Mouse (Mus musculus) liver, adult 2 months (tissue): ENCODE results near the gene Cdh26. TPM values are rescaled to one million over a fixed set of nuclear protein-coding genes. Genes with fewer than 3 reads are reported as not detected.
A peak's percentile ranks its signal among the peaks of the same experiment; 100 is the strongest.

Experiments used
- DNase-seq: peaks from one replicate; pipeline ENCODE4 v3.0.0-alpha.2; 2011; ENCODE audit warnings: low read depth, low spot score; ENCODE audit errors: extremely low read depth
- H3K27ac ChIP-seq: fragments of 200-500 bp; replicated peaks from 2 replicates; pipeline ENCODE4 v1.5.1; 2012; ENCODE audit warnings: low read depth, mild to moderate bottlenecking, control low read depth, inconsistent platforms, low read length; ENCODE audit not compliant: insufficient read depth
- H3K27me3 ChIP-seq: fragments of 200-500 bp; 2 replicates; pipeline ENCODE4 v1.6.1; 2012; ENCODE audit warnings: mild to moderate bottlenecking, moderate library complexity, low read length, inconsistent platforms; ENCODE audit not compliant: control insufficient read depth, insufficient read depth
- H3K36me3 ChIP-seq: fragments of 200-500 bp; 2 replicates; pipeline ENCODE4 v1.6.1; 2012; ENCODE audit warnings: low read length, inconsistent platforms; ENCODE audit not compliant: control insufficient read depth, insufficient read depth
- H3K4me1 ChIP-seq: fragments of 200-500 bp; 2 replicates; pipeline ENCODE4 v1.6.1; 2011; ENCODE audit warnings: low read length; ENCODE audit not compliant: control insufficient read depth, insufficient read depth
- H3K4me3 ChIP-seq: fragments of 200-500 bp; 2 replicates; pipeline ENCODE4 v1.5.1; 2011; ENCODE audit warnings: low read depth, mild to moderate bottlenecking, control low read depth, low read length, moderate library complexity; ENCODE audit not compliant: insufficient read depth
- H3K79me2 ChIP-seq: fragments of 200-500 bp; 2 replicates; pipeline ENCODE4 v1.6.1; 2012; ENCODE audit warnings: inconsistent platforms, mild to moderate bottlenecking, low read length, moderate library complexity; ENCODE audit not compliant: control insufficient read depth, insufficient read depth
- H3K9ac ChIP-seq: fragments of 200-500 bp; 2 replicates; pipeline ENCODE4 v1.6.1; 2012; ENCODE audit warnings: low read depth, mild to moderate bottlenecking, control low read depth, inconsistent platforms, low read length
- CTCF ChIP-seq: fragments of 200-500 bp; IDR thresholded peaks from 2 replicates; pipeline ENCODE4 v1.5.1; 2011; ENCODE audit warnings: low read depth, low read length, control low read depth
- POLR2A ChIP-seq: fragments of 200-500 bp; IDR thresholded peaks from 2 replicates; pipeline ENCODE4 v1.6.1; 2011; ENCODE audit warnings: low read length, control low read depth; ENCODE audit not compliant: insufficient read depth; ENCODE audit errors: extremely low read depth
- WGBS: fragments of 180-500 bp; shearing (Covaris S2); methylation state at CpG from one replicate; pipeline ENCODE4 v1.1.7; 2018; 5-methylcytosine and 5-hydroxymethylcytosine counted together
- polyA plus RNA-seq: library from polyadenylated mRNA; depleted of rRNA; stranded (reverse); fragments of >200 nt; gene quantifications from 2 replicates; pipeline ENCODE4 v1.2.3, GENCODE M21; 2012
- total RNA-seq: library from RNA; depleted of rRNA; stranded (reverse); fragments of >200 nt; gene quantifications from 2 replicates; pipeline ENCODE4 v1.2.3, GENCODE M21; 2014

Gene Cdh26
- total and polyA plus RNA-seq, 2 experiments: not detected

DNA sequence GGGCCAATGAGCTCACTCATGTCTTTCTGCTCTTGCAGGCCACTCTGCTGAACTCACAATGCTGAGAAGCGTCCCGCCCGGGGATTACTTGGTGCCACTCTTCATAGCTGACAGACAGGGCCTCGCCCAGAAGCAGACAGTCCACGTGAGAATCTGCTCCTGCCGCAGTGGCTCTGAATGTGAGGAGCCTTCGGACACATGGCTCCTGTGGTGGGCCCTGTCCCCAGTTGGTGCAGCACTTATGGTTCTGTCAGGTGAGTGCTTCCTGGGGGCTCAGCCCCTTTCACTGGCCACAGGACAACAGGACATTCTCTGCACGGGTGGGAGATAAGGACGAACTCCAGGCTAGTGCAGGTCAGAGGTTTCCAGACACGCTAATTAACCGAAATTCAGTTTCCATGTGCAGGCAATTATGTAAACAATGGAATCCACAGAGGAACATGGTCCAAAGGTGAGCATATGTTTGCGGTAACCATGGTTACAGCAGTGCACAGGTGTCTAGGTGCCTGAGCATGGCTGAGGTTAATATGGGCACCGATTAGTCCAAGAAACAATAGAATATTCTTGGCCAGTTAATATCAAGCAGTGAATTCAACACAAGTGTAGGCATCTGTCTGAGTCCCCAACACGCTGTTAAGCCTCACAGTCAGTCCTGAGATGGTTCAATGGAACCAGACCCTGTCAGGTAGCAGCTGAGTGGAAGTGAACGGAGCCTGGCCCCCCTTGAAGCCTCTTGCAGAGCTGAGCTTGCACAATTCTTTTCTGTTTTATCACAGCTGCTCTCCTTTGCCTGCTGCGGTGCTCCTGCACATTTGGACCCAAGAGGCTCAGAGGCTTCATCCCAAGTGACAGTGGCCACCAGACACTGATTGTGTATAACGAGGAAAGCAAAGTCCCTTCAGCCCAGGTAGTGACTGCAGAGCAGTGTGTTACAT, 41.5 kb downstream of the Cdh26 start:
- H3K79me2 ChIP-seq: no peaks in the 10 kb centered on the region
- peak; percentile 51 for DNase-seq
- TF ChIP-seq POLR2A (no peak), CTCF (no peak)
- H3K27me3 ChIP-seq: no peaks in the 10 kb centered on the region
- H3K4me3 ChIP-seq: no peak overlapping the region
- WGBS: 41% methylated on average over 17 of the region's 17 CpGs
- H3K4me1 ChIP-seq: peaks cover 5% of the 10 kb centered on the region
- H3K9ac ChIP-seq: no peak overlapping the region
- H3K36me3 ChIP-seq: no peaks in the 10 kb centered on the region
- H3K27ac ChIP-seq: no peak overlapping the region

DNA sequence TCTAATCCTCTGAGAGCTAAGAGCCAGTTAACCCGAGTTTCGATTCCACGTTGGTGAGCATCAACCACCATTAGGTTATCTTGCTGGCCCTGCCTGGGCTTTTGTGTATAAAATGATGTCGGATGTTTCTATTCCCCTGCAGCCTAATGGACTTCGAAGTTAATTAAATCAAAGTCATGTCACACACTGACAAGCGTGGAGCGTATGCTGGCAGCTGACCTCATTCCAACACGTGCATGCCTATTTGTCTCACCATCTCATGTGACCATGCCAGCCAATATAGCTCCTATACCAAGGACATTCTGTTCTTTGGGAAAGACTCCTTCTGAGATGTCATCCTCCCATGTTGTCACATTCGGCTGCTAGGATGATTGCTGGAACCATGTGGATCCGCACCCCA, 43.6 kb downstream of the Cdh26 start:
- no peak for TF ChIP-seq CTCF
- TF ChIP-seq POLR2A: no peak
- no peak for DNase-seq
- Histone ChIP-seq H3K4me3 (no peak overlapping the region), H3K27ac (no peak overlapping the region), H3K79me2 (no peaks in the 10 kb centered on the region), H3K27me3 (no peaks in the 10 kb centered on the region), H3K4me1 (peaks cover 5% of the 10 kb centered on the region), H3K9ac (no peak overlapping the region), H3K36me3 (no peaks in the 10 kb centered on the region)
- 91% methylated on average over 10 of the region's 10 CpGs for WGBS

DNA sequence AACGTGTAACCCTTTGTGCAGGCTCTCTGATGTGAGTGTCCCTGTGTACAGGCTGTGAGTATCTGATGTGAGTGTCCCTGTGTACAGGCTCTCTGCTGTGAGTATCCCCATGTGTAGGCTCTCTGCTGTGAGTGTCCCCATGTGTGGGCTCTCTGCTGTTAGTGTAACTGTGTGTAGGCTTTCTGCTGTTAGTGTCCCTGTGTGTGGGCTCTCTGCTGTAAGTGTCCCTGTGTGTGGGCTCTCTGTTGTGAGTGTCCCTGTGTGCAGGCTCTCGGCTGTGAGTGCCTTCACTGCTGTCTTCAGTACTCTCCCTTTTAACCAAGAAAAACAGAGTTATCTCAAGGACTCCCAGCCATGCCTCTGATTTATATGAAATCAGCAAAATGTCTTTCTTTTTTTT, 46.9 kb downstream of the Cdh26 start:
- no peak overlapping the region for H3K9ac ChIP-seq
- H3K79me2 ChIP-seq: no peaks in the 10 kb centered on the region
- no peaks in the 10 kb centered on the region; the same call in 1 of the 2 replicates for H3K4me1 ChIP-seq
- H3K27ac ChIP-seq: no peak overlapping the region
- DNase-seq: no peak
- no peaks in the 10 kb centered on the region for H3K27me3 ChIP-seq
- H3K4me3 ChIP-seq: no peak overlapping the region
- TF ChIP-seq POLR2A (no peak), CTCF (no peak)
- no peaks in the 10 kb centered on the region for H3K36me3 ChIP-seq
- 55% methylated on average over 2 of the region's 2 CpGs for WGBS

DNA sequence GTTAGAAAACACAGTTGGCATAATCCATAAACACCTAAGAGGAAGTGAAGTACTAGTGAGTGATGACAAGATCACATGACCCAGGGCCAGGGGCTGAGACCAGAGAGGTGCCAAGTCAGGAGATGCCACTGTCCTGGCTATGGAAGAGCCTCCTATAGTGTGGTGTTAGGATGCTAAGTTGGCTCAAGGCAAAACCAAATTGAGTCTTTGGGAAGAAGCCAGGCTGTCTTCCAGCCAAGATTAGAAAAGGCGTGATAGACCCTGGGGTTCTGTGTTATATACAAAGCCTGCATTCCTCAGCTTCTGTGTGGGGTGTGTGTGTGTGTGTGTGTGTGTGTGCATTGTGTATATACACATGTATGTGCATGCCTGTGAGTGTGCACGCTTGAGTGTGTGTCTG, 48.7 kb downstream of the Cdh26 start:
- no peaks in the 10 kb centered on the region for H3K36me3 ChIP-seq
- no peak overlapping the region for H3K9ac ChIP-seq
- no peak overlapping the region for H3K4me3 ChIP-seq
- no peak for DNase-seq
- no peaks in the 10 kb centered on the region for H3K4me1 ChIP-seq
- no peaks in the 10 kb centered on the region for H3K79me2 ChIP-seq
- 89% methylated on average over 2 of the region's 2 CpGs for WGBS
- no peaks in the 10 kb centered on the region for H3K27me3 ChIP-seq
- no peak overlapping the region for H3K27ac ChIP-seq
- TF ChIP-seq POLR2A (no peak), CTCF (no peak)

DNA sequence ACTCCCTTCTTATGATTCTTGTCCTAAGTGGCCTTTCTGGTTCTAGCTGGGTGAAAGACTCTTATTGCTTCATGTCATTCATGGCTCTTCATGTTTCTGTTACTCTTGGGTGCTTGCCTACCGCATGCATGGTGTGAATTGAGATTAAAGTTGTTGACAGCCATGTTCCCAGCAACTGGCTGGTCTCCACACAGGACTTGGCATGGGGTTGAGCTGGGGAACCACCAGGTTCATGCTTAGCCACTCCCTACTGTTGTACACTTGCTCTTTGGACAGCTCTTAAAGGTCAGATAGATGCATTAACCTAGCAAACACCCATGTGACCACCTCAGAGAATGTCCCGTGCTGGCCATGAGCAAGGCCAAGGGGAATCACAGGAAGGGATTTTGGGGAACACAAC, 50.6 kb downstream of the Cdh26 start:
- H3K27ac ChIP-seq: no peak overlapping the region
- H3K27me3 ChIP-seq: no peaks in the 10 kb centered on the region
- no peaks in the 10 kb centered on the region for H3K79me2 ChIP-seq
- H3K4me3 ChIP-seq: no peak overlapping the region
- WGBS: 32% methylated on average over 2 of the region's 2 CpGs
- no peak overlapping the region for H3K9ac ChIP-seq
- TF ChIP-seq CTCF: no peak
- TF ChIP-seq POLR2A: no peak
- no peaks in the 10 kb centered on the region for H3K36me3 ChIP-seq
- no peaks in the 10 kb centered on the region for H3K4me1 ChIP-seq
- DNase-seq: no peak

DNA sequence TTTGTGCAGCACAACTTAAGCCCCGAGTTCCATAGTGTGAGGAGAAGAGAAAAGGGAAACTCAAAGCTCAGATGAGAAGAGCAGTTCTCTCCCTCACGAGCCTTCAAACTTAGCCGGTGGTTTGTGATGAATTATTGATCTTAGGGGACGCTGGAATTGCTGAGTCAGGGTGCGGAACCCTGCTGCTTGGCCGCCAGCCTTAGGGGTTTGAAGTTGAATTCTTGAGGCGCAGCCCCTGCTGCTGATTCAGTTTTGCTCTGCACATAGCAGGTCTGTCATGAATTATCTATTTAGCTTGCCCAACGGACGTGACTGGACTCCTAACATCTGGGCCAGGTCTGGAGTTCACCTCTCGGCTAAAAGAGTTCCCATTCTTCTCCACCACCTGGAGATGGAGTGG, 53.1 kb downstream of the Cdh26 start:
- Histone ChIP-seq H3K4me3 (no peak overlapping the region), H3K36me3 (no peaks in the 10 kb centered on the region), H3K27me3 (no peaks in the 10 kb centered on the region), H3K9ac (no peak overlapping the region), H3K79me2 (no peaks in the 10 kb centered on the region), H3K4me1 (no peaks in the 10 kb centered on the region), H3K27ac (no peak overlapping the region)
- 59% methylated on average over 10 of the region's 10 CpGs for WGBS
- no peak for DNase-seq
- no peak for TF ChIP-seq POLR2A
- no peak for TF ChIP-seq CTCF
